Mouse (Mus musculus) right cerebral cortex, adult 18-20 months (tissue): ENCODE data around the gene Tas1r1.
"Not testable (repeated sequence)": the region's sequence is repeated elsewhere in the genome, so short reads cannot be mapped to it uniquely, and the experiment has no call there.

Experiments
- DNase-seq: peaks from one replicate; pipeline ENCODE4 v3.0.0; 2022; ENCODE audit warnings: mixed read lengths

The Tas1r1 gene

DNA sequence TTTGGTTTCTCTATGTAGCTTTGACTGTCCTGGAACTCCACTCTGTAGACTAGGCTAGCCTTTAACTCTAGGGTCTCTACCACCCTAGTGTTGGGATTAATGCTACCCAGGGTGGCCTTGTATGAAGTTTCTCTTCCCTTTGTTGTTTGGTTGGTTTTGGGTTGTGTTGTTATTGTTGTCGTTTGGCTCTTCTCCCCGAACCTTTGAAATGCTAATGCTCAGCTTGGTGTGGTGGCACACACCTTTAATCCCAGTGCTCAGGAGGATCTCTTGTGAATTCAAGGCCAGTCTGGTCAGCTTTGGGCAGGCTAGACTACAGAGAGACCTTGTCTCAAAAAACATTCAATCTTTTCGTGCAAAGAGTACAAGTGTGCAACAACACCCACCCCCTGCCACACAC, 4.8 kb upstream of the Tas1r1 start:
- no peak for DNase-seq

DNA sequence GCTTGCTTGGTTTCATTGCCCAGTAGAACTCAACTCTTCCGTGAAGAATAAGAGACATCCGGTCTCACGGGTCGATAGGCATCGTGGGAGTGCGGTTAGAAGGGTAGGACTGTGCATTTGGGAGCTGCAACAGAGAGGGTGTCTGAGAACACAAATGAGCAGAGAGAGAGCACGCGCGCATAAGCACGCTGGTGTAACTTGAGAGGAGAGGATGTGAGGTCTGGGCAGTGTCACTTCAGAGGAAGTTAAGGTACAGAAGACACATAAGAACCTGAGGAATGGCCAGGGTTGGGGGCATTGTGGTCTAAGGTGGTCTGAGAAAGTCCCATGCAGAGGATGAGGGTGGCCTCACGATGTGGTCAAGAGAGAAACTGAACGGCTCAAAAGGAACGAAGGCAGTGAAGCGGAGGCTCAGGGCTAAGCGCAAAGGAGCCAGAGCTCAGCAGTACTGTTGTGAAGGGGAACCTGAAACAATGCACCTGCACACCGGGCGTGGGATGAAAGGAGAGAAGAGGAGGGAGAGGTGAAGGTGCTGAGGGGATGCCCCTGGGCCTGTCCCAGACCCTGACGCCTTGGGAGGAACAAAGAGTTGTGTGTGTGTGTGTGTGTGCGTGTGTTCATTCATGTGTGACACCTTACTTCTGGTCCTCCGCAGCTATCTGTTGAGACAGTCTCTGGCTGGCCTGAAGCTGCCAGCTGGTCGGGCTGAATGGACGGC, 3.7 kb upstream of the Tas1r1 start:
- no peak for DNase-seq

DNA sequence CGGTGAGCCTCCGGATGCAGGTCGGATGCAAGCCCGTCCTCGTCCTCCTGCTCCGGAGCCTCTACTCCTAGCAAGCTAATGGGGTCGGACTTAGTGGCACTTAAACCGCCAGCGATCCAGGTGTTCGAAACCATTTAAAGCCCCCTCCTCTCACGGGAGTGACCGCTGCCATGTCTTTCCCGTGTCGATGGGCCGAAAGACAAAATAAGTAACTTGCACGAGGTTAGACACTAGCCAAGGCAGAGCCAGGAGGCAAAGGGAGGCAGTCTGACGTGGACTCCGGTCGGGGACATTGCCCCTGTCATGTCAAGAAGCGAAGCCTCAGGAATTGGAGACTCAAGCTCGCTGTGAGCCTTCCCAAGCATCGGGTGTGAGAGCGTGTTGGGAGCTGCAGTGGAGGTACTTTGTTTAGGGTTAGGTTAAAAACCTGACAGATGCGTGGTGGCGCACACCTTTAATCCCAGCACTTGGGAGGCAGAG, 1.5 kb upstream of the Tas1r1 start:
- no peak for DNase-seq

DNA sequence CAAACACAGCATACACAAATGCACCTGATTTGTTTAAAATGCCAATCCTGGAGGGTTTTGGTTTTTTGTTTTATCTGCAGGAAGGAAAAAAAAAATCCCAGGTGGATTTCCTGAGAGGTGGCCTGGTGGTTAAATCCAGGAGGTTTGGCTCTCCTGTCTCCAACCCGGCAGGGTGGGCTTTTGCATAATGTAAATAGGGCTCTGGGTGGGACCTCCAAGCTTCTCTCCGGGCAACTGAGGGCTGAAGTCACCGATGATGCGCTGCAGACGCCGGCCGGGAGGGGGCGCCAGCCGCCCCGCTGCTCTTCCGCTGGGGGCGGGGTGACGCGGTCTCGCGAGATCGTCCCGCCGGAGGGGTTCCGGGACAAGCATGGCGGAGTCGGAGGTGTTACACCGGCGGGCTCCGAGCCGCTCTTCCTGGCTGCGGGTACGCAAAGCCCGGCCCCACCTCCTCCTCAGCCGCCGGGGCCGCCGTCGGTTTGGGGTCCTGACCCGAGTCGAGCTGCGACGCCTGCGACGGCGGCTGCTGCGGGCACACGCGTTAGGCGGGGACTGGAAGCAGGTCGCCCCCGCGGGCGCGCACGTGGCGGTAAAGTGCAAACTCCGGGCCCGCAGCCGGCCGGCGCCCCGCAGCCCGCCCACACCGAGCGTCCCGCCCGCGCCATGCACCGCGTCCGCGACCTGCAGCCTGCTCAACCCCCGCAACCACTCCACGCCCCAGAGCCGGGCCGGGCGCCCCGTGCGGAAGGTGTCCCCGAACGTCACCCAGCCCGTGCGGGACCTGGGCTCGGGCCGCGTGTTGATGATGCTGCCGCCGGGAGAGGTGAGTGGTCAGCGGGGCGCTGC, 840 bp upstream of the Tas1r1 start, which contains the start of gene Nol9:
Nol9 (plus strand) TSS at position 337 of the 846 bp plus-strand sequence.
- DNase-seq = peak; percentile 93

DNA sequence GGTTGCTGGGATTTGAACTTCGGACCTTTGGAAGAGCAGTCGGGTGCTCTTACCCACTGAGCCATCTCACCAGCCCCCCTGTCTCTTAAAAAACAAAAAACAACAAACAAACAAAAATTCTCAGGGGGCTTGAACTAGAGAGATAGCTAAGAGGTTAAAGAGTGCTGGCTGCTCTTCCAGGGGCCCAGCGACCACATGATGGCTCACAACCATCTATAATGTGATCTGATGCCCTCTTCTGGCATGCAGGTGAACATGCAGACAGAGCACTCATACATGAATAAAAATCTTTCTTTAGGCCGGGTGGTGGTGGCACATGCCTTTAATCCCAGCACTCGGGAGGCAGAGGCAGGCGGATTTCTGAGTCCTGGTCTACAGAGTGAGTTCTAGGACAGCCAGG, 1.9 kb downstream of the Tas1r1 start:
- not testable (repeated sequence) for DNase-seq

DNA sequence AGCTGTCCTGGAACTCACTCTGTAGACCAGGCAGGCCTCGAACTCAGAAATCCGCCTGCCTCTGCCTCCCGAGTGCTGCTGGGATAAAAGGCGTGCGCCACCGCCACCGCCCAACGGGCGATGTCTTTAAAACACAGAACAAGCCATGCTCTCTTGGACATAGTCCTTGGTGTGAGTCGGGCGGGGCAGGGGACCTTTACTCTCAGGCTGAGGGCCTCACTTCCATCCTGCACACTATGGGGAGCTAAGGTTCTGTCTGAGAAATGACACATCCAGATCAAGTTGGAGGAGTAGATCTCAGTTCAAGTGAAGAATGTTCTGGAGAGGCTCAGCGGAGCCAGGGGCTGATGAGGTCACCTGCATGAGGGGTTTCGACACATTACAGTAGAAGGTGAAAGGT, 5.4 kb downstream of the Tas1r1 start:
- no peak for DNase-seq

DNA sequence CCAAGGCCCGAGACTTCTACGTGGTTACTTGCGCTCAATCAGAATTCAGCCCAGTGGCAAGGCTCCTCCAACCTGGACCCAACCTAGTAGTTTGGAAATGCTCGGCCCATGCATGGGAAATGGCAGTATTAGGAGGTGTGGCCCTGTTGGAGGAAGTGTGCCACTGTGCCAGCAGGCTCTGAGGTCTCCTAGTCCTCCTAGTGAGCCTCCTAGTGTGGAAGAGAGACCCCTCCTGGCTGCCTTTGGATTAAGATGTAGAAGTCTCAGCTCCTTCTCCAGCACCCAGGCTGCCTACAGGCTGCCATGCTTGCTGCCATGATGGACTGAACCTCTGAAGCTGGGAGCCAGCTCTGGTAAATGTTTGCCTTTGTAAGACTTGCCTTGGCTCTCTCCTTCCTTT, 8.4 kb downstream of the Tas1r1 start:
- DNase-seq = no peak

DNA sequence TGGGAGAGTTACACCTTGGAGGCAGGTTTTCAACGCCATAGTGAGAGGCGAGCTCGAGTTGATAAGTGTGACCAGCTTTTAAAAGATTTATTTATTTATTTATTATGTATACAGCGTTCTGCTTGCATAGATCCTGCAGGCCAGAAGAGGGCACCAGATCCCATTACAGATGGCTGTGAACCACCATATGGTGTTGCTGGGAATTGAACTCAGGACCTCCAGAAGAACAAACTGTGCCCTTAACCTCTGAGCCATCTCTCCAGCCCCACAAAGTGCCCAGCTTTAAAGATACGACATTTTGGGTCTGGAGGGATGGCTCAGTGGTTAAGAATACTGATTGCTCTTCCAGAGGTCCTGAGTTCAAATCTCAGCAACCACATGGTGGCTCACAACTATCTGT, 9.3 kb downstream of the Tas1r1 start:
- DNase-seq = no peak

DNA sequence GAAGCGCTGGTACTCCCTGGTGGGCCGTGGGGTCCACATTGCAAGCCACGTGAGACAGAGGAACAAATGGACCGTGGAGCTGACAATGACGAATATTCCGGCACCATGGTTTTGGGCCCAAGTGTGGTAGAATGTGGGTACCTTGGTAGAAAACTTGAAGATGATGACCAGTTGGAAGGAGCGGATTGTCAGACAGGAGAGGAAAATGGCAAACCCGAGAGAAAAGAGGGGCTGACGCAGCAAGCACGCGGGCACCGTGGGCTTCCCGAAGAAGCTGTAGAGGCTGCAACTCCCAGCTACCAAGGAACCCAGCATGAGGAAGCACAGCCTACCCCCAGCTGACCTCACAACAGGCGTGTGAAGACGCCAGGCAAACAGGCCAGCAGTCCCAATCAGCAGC, 9.9 kb downstream of the Tas1r1 start:
- no peak for DNase-seq

DNA sequence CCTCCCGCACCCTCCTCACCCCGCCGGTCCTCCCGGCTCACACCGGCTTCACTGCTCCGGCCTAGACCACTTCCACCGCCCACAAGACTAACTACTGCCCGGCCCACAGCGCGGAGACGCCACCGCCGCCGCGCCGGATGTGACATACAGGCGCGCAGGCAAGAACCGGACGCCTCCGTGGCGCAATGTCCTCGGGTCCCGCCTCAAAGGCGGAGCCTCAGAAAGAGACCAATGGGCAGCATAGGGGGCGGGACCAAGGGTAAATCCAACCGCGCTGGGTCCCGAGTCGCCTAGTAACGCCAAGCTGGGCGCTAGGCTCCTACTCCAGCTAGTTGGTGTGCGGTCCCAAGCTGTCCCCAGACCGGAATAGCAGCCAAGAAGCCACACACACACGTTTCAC, 10.8 kb downstream of the Tas1r1 start, which contains the start of gene Zbtb48:
Zbtb48 (minus strand) TSS at position 148 of the 400 bp plus-strand sequence.
- DNase-seq = peak; percentile 98

DNA sequence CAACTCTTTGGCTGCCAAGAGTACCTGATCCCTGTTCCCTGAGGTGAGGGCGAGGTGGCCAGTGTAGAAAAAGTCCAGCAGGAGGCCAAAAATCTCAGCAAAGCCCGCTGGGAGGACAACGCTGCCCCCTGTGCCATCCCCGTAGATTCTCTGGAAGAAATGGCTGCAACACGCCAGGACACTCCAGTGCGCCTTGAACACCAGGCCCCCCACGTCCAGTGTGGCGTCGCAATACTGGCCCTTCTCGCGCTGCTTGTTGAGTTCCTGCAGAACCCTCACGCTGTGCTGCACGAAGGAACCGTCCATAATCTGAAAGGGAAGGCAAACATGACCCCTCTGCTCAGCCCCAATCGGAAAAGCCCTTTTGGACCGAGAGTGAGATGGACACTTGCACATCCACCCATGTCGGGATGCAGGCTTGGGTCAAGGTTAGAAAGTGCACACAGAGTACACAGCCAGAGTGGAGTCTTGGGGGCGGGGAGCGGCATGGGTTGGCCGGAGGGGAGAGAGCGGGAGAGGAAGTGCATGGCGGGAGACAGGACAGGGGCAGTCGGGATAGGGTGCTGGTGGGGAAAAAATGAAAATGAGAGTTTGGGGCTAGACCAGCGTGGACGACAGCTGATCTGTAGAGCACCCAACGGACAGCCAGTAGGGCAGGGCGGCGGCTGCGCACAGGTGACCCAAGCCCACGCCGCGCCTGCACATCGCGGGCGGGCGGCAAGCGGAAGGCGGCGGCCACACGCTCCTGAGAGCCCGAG, 11.4 kb downstream of the Tas1r1 start:
- no peak for DNase-seq

DNA sequence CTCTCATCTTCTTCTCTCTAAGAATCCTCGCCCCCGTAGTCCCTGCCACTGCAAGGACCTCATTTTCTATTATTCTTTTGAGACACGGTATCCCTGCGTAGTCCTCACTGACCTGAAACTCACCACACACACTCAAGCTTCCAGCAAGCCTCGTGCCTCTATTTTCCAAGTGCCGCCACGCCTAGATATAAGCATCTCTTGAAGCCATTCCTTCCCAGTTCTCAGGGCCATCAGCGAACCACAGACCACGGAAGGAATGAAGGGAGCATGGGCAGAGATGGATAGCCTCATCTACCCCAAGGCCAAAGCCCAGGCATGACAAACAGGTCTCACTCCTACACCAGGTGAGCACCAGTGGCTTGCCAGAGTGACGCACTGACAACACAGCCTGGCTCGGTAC, 13.8 kb downstream of the Tas1r1 start:
- no peak for DNase-seq

DNA sequence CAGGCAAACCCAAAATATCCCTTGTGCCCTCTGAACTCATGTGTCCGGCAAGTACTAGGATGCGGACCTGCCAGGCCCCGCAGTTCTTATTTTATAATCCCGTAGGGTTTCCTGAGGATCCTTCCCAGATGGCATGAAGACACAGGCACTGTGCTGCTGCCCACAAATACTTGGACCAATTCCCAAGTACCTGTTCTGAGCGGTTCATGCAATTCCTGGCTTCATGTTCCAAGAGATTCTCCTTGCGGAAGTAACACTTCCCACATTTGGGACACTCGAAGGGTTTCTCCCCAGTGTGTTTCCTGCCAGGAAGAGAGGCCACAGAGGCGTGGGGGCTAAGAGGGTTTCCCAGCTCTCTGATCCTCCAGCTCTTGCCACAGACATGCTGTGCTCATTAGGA, 15.9 kb downstream of the Tas1r1 start:
- DNase-seq = peak; percentile 37

DNA sequence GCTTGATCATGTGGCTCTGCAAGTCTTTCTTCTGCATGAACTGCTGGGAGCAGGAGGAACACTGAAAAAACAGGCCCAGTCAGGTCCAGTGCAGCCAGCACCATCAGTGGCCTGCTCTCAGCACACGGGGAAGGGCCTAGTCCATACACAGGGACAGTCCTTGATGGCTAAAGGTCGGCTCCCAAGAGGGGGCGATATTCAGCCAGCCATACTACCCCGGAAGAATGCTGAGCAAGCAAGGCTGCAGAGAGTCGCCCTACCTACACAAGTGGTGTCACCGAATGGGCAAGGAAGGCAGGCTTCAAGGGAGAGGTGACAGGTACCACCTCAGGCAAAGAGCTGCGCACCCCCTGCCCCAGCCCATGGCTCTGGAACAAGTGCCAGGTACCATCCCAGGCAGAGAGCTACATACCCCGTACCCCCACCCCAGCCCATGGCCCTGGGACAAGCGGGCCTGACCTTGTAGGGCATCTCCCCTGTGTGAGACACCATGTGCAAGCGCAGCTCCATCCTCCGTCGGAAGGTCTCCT, 16.7 kb downstream of the Tas1r1 start:
- no peak for DNase-seq

DNA sequence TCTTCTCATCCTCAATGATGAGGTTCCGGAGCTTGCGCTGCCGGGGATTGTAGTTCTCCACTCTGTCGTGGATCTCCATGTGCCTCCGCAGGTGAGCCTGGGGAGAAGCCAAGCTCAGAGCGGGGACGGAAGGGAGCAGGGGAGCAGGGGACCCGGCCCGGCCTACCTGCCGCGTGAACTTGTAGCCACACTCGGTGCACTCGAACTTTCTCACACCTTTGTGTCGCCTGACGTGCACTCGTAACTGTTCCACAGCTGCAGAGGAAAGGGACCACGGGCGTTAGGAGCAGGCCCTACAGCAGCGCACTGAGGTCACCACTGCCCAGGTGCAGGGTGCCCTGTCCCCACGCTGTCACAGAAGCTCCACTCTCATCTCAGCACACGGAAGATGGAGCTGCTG, 18.3 kb downstream of the Tas1r1 start:
- DNase-seq = no peak

DNA sequence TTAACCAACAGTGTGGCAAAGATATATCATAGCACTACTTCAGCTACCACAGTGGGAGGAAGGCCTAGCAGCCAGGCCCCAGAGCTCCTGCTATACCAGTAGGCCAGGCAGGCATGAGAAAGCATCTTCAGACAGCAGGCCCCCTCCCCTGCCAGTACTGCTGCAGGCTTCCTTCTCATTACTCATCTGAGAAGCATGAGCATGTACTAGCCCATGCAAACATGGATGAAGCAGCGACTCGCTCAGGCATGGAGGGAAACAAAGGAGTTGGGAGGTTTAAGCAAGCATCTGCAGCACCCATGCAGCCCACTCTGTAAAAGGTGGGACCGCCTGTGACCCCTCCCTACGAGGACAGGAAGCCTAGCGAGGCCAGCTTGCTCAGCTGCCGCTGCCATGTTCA, 19.3 kb downstream of the Tas1r1 start:
- no peak for DNase-seq

DNA sequence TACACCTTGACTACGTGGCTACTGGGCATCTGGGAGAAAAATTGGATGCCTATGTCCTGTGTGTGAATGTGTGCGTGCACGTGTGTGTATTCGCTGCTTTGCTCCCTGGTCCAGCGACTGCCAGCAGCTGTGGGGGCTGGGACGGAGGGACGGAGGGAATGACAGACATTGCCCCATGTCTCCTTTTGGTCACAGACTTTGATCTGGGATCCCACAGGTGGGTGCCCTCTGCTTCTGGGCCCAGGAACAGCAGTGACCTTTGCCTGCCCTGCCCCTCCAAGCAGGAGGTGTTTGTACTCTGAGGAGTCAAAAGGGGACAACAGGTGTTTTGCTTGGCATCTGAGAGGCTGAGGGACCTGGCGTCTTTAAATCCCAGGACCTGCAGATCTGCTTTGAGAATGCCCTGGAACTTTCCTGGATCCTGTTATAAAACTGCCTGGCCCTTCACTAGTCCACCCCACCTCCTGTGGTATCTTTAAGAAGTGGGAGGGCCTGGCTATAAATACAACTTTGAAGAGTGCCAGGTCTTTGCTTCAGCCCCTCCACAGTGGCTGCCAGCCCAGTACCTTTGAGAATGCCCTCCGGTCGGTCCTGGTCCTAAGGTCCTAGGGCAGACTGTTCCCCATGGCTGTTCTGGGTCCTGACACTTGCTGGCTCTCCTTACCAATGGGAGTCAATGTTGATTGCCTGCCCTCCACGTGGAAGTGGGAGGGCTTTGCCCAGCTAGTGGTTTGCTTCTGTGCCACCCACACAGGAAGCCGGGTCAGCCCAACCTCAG, 25.1 kb downstream of the Tas1r1 start:
- DNase-seq = no peak

DNA sequence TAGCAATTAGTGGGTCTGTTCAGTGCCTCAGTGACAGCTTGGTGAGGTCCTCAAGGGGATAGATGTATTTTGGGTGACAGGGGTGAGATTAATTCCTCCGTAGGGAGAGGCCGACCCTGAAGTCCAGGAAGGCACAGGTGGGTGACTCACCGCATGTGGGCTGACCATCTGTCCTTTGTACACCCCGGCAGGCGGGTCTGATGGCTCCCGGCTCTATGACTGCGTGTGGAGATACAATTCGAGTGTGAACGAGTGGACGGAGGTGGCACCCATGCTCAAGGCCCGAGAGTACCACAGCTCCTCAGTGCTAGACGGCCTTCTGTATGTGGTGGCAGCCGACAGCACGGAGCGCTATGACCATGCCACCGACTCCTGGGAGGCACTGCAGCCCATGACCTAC, 26.3 kb downstream of the Tas1r1 start:
- no peak for DNase-seq

DNA sequence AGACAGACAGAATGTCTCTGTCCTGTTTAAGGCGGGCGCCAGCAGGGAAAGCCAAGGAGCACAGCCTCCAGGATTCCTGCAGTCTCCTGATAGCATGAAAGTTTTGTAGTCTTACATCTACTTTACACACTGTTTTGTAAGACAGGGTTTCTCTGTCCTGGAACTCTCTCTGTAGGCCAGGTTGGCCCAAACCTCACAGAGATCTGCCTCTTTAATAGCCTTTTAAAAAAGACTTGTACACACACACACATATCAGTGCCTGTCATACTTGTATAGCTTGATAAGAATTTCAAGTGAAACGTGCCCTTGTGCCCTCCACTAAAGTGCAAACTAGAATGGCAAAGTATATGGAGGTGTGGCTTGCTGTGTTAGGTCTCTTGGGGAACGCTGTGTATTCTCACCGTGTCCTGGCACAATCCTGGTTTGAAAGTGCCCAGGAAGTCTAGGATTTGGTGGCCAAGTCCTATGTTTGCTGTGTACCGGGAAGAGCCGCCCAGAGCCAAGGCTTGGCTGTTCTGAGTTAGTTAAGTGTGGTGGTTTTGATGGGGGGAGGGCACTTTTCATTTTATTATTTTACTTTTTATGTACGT, 27.1 kb downstream of the Tas1r1 start:
- DNase-seq = no peak

DNA sequence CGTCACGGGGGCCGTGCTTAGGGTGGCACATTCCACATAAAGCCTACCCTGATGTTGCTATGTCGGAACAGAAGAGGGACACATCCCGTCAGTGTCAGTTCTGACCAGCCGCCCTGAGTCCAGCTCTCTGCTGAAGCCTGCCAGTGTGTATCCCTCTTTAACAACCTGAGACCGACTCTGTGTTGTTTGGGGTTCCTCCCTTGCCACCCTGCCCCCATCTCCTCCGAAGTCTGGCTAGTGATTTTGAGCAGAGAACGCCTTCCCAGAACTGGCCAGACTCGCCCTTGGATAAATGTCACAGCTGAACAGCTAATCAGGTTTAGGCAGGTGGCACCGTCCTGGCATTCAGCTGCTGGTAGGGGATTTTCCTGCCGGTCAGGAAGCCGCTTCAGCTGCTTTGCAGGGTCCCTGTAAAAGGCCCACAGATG, 27.6 kb downstream of the Tas1r1 start:
- no peak for DNase-seq

DNA sequence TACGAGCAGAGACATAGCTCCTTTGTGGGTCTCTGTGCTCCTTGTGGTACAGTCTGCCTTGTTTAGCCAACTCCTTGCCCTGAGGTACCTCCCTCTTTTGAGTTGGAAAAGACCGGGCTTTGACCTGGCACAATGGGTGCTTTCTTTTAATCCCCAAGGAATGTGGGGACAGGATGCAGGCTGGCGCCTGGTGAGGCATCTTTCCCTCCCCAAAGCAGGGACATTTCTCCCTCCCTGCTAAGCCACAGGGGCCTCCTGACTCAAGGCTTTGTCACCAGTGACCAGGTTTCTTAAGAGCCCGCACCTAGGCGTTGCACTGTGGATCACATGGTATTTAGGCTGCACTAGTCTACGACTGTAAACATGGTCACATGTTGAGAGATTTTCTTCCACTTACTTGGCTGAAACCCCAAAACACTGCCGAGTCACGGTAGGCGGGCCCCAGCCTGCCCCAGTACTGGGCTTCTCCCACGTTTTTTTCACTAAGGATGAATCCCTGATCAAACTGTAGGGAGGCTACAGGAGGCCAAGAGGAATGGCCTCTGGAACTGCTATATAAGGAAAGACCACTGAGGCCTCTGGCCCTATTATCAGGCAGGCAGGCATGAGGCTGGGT, 28.2 kb downstream of the Tas1r1 start:
- DNase-seq = no peak
